Mouse (Mus musculus) liver, postnatal 0 days (tissue): ENCODE measurements around the gene Eng. TPM values are rescaled to one million over a fixed set of nuclear protein-coding genes. Genes with fewer than 3 reads are reported as not detected.

ENCODE experiments used
- ATAC-seq: fragments of 200-750 bp; cut with Nextera tagmentation; 2 replicates; pipeline ENCODE4 v1.8.0; 2017; ENCODE audit warnings: mild to moderate bottlenecking, moderate library complexity
- DNase-seq: peaks from one replicate; pipeline ENCODE4 v3.0.0-alpha.2; 2016
- H3K27ac ChIP-seq: fragments of 300-500 bp; sonication (generic); 2 replicates; pipeline ENCODE4 v1.5.1; 2014; ENCODE audit warnings: antibody characterized with exemption, moderate library complexity, mild to moderate bottlenecking, low read depth
- H3K27me3 ChIP-seq: fragments of 300-500 bp; sonication (generic); 2 replicates; pipeline ENCODE4 v1.6.1; 2014; ENCODE audit warnings: low read length, control low read depth, mixed read lengths; ENCODE audit not compliant: insufficient read depth
- H3K36me3 ChIP-seq: fragments of 300-500 bp; sonication (generic); replicated peaks from 2 replicates; pipeline ENCODE4 v1.6.1; 2014; ENCODE audit warnings: mild to moderate bottlenecking, control low read depth, low read length, moderate library complexity, mixed read lengths; ENCODE audit not compliant: insufficient read depth
- H3K4me1 ChIP-seq: fragments of 300-500 bp; sonication (generic); 2 replicates; pipeline ENCODE4 v1.6.1; 2014; ENCODE audit warnings: antibody characterized with exemption, mild to moderate bottlenecking, control low read depth; ENCODE audit not compliant: insufficient read depth
- H3K4me2 ChIP-seq: fragments of 300-500 bp; sonication (generic); 2 replicates; pipeline ENCODE4 v1.6.1; 2014; ENCODE audit warnings: low read depth, mild to moderate bottlenecking, low read length, moderate library complexity, mixed read lengths
- H3K4me3 ChIP-seq: fragments of 300-500 bp; sonication (generic); 2 replicates; pipeline ENCODE4 v1.5.1; 2014; ENCODE audit warnings: low read depth, low read length
- H3K9ac ChIP-seq: fragments of 300-500 bp; sonication (generic); replicated peaks from 2 replicates; pipeline ENCODE4 v1.6.1; 2014; ENCODE audit warnings: mild to moderate bottlenecking, moderate library complexity
- H3K9me3 ChIP-seq: fragments of 300-500 bp; sonication (generic); 2 replicates; pipeline ENCODE4 v1.6.1; 2016; ENCODE audit warnings: mild to moderate bottlenecking, control low read depth, low read length, mixed read lengths
- CTCF ChIP-seq: sonication (generic); IDR thresholded peaks from 2 replicates; pipeline ENCODE4 v1.5.1; 2016; ENCODE audit warnings: antibody characterized with exemption, low read depth
- EP300 ChIP-seq: IDR thresholded peaks from 2 replicates; pipeline ENCODE4 v1.6.1; 2016; ENCODE audit warnings: antibody characterized with exemption, low read depth, mild to moderate bottlenecking
- WGBS: fragments of 180-500 bp; shearing (Covaris S2); extraction: QIAGEN DNeasy Blood & Tissue Kit; methylation state at CpG from one replicate; pipeline ENCODE4 v1.1.7; 2014; ENCODE audit not compliant: insufficient replicate concordance; 5-methylcytosine and 5-hydroxymethylcytosine counted together
- polyA plus RNA-seq: library from polyadenylated mRNA; unstranded; fragments of >200 nt; fragmentation: Nextera tagmentation; extraction: Ambion mirVana; gene quantifications from 2 replicates; pipeline ENCODE4 v1.2.1, GENCODE M21; 2015

Gene Eng
- polyA plus RNA-seq, 1 experiment from 2014 or later = 30.2 TPM

DNA sequence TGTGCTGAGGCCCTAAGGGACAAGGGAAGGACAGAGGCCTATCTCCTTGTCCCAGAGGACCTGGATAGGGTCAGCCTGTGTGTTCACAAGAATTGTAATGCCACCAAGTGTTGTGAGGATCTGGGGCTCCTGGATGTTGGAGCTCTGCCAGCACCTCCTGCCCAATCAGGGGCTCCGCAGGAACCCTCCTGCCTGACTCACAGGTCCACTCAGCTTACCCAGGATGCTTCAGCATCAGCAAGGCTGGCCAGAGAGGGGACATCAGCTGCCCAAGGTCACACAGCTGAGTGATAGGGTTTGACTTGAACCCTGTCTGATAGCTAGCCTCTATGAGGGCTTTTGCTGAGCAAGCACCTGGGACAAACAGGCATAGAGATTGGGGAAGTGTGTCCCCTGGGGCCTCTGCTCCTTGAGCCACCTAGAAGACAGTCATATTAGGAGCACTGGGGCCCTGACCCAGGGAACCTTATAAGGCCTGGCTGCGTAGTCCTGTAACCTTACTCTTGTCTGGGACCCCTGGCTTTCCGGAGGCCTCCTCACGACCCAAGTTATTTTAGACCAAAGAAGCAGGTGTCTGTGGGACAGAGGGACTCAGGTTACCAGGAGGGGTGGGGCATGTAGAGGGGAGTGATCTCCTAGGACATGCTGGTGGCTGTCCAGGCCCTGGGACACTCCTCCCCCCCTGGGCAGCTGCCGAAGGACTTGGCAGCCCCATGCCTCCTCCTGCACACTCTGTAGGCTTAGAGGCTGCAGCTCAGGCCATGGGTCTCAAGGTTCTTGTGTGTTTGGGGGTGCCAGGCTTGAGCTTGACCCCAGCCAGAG lies 20.3 kb upstream of the Eng start:
- no peak overlapping the region for H3K4me3 ChIP-seq
- DNase-seq (no peak), ATAC-seq (no peak)
- H3K4me2 ChIP-seq = no peak overlapping the region
- H3K9ac ChIP-seq = no peak overlapping the region; the same call in 1 of the 2 replicates
- peaks cover 3% of the 10 kb centered on the region; the same call in 1 of the 2 replicates for H3K4me1 ChIP-seq
- TF ChIP-seq EP300 = no peak
- no peak for TF ChIP-seq CTCF
- no peaks in the 10 kb centered on the region; the same call in 1 of the 2 replicates for H3K36me3 ChIP-seq
- WGBS = 57% methylated on average over 5 of the region's 5 CpGs
- H3K27ac ChIP-seq = no peak overlapping the region
- no peaks in the 10 kb centered on the region for H3K9me3 ChIP-seq
- no peaks in the 10 kb centered on the region for H3K27me3 ChIP-seq

DNA sequence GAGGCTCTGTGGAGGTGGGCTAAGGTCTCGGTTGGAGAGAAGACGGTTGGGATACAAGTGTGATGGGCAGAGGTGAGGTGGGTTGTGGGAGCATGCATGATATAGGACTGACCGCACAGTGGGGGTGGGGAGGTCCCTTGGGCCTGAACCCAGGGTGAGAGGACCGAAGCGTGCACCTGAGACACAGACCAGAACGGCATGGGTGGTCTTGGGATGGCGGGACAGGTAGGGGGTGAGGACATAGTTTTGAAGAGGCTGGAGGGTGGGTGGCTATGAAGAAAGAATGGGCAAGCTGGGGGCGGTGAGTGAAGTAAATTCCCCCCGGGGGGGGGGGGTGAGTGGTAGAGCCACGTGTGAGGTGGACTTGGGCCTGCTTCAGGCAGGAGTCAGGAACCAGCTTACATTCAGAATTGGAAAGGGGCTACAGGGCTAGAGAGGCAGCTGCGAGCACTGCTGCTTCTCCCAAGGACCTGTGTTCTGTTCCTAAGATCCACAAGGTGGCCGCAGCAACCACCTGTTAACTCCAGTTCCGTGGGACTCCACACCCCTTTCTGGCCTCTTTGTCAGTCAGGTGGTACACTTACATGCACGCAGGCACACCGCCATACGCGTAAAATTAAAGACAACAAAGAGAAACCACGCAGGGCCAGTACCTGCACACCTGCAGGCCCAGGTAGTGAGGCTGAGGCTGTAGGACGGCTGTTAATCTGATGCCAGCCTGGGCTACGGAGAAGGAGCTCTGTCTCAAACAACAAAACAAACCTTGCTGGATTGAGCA lies 18.9 kb upstream of the Eng start:
- Histone ChIP-seq H3K9ac (no peak overlapping the region), H3K4me1 (peaks cover 2% of the 10 kb centered on the region; the same call in 1 of the 2 replicates), H3K36me3 (no peaks in the 10 kb centered on the region), H3K4me3 (no peak overlapping the region), H3K4me2 (no peak overlapping the region), H3K27ac (no peak overlapping the region), H3K27me3 (no peaks in the 10 kb centered on the region), H3K9me3 (no peaks in the 10 kb centered on the region)
- WGBS = 82% methylated on average over 20 of the region's 20 CpGs
- DNase-seq = no peak
- no peak for ATAC-seq
- TF ChIP-seq EP300 (no peak), CTCF (no peak)

DNA sequence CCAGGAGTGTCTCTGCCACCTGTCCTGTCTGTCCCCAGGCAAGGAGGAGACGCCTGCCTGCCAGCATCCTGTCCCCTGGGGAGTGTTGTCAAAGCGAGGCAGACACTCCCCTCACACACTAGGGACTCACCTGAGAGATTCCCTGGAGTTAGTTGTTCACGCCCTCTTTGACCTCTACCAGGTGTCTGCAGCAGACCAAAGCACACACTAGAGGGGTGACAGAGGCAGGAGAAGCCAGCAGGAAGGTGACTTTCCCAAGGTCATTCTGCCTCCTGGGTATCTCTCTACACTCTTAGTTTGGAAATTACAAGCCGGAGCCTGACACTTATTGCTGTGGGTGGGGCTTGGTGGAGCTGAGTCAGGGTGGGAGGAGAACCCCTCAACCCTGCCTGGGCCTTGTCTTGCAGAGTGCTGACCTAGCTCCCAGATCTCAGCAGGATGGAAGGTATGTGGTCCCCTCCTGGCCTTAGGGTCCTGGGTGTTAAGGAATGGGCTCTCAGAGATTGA lies 18.3 kb upstream of the Eng start:
- ATAC-seq (no peak), DNase-seq (no peak)
- Histone ChIP-seq H3K9me3 (no peaks in the 10 kb centered on the region), H3K4me1 (peaks cover 2% of the 10 kb centered on the region; the same call in 1 of the 2 replicates), H3K27ac (no peak overlapping the region), H3K36me3 (no peaks in the 10 kb centered on the region), H3K4me3 (no peak overlapping the region), H3K4me2 (no peak overlapping the region), H3K9ac (no peak overlapping the region), H3K27me3 (no peaks in the 10 kb centered on the region)
- TF ChIP-seq CTCF = no peak
- no peak for TF ChIP-seq EP300
- WGBS = 64% methylated on average over 4 of the region's 4 CpGs

DNA sequence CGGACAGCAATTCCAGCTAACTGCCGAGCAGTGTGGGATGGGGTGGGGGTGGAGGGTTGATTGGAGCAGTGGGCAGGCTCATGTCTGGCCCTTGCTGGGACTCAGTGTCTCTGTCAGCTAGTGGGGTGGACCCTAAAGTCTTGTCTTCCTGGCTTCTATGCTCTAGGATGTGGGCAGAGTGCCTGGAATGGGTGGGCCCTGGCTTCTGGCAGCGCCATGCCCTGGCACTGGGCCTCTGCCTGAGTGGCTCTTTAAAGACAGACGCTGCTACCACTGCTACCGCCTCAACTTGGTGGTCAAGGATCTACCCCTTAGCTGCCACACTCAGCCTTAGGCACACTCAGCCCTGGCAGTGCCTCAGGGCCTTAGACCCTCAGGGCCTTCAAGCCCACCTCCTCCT lies 17.7 kb upstream of the Eng start:
- H3K27me3 ChIP-seq = no peaks in the 10 kb centered on the region

DNA sequence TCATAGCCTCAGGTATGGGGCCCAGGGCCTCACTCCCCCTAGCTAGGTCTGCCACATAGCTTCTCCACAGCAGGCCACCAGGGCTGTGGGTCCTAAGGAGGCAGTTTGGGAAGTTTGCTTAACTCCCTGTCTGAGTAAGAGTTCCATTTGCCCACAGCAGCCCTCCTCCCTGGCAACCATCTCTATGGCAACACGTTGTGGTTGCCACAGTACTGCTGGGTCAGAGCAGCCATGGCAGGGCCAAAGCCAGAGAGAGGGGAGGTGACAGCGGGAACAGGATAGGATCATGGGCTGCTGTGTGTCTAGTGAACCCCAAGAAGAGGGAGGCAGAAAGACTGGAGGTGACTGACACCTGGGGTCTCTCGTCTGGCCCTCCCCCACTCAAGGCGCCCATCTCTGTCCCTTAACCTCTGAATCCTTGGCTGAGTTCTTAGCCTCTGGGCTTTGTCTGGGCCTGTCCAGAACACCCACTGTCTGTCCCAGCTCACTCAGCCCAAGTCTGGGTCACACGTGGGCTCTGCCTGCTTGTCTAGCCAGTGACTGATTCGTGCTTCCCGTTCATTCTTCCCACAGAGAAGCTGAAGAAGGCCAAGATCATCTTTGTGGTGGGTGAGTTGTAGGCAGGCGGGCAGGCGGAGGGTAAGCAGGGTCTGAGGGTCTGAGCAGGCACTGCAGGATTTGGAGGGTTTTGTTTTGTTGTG lies 17.0 kb upstream of the Eng start:
- TF ChIP-seq CTCF (no peak), EP300 (no peak)
- H3K36me3 ChIP-seq = no peaks in the 10 kb centered on the region
- H3K4me2 ChIP-seq = no peak overlapping the region
- H3K9ac ChIP-seq = no peak overlapping the region
- ATAC-seq (peak; percentile 24; the same call in 1 of the 2 replicates), DNase-seq (peak; percentile 56)
- H3K4me3 ChIP-seq = no peak overlapping the region
- no peak overlapping the region for H3K27ac ChIP-seq
- no peaks in the 10 kb centered on the region for H3K27me3 ChIP-seq
- peaks cover 2% of the 10 kb centered on the region; the same call in 1 of the 2 replicates for H3K4me1 ChIP-seq
- no peaks in the 10 kb centered on the region for H3K9me3 ChIP-seq
- 58% methylated on average over 9 of the region's 9 CpGs for whole genome bisulfite sequencing

More for the DNA sequence above, 17.7 kb upstream of the Eng start:
- no peak overlapping the region for H3K4me2 ChIP-seq
- peaks cover 2% of the 10 kb centered on the region; the same call in 1 of the 2 replicates for H3K4me1 ChIP-seq
- ATAC-seq = no peak
- no peaks in the 10 kb centered on the region for H3K36me3 ChIP-seq
- H3K27ac ChIP-seq = no peak overlapping the region
- no peak overlapping the region for H3K9ac ChIP-seq
- H3K4me3 ChIP-seq = no peak overlapping the region
- TF ChIP-seq CTCF = no peak
- TF ChIP-seq EP300 = no peak
- H3K9me3 ChIP-seq = no peaks in the 10 kb centered on the region
- WGBS = 86% methylated on average over 5 of the region's 5 CpGs
- DNase-seq = no peak

DNA sequence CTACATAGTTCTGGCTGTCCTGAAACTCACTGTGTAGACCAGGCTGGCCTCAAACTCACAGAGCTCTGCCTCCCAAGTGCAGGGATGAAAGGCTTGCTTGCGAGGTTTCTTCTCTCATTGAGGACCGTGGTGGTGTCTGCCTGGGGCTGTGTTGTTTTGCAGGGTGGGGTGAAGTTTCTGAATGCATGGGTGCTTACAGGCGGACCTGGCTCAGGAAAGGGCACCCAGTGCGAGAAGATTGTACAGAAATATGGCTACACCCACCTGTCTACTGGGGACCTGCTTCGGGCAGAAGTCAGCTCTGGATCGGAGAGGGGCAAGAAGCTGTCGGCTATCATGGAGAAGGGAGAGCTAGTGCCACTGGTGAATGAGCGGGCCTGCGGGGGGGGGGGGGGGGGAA lies 16.4 kb upstream of the Eng start:
- Histone ChIP-seq H3K27me3 (no peaks in the 10 kb centered on the region), H3K27ac (no peak overlapping the region), H3K4me3 (no peak overlapping the region), H3K9me3 (no peaks in the 10 kb centered on the region), H3K4me1 (no peaks in the 10 kb centered on the region), H3K36me3 (no peaks in the 10 kb centered on the region), H3K9ac (no peak overlapping the region), H3K4me2 (no peak overlapping the region)
- DNase-seq = no peak
- TF ChIP-seq CTCF (no peak), EP300 (no peak)
- WGBS = 84% methylated on average over 7 of the region's 9 CpGs
- ATAC-seq = no peak
